Mouse (Mus musculus): Measurements from ENCODE around the gene Sdf2l1. TPM values are rescaled to one million over a fixed set of nuclear protein-coding genes. Genes with fewer than 3 reads are reported as not detected.
A peak's percentile ranks its signal among the peaks of the same experiment; 100 is the strongest.

Gene Sdf2l1
- polyA plus RNA-seq, 1 experiment from 2014 or later: 57.5 TPM

- Histone ChIP-seq H3K9ac (peak overlapping the region; percentile 68), H3K36me3 (ENCODE audit: poor library complexity, severe bottlenecking) (peaks cover 13% of the 10 kb centered on the region), H3K27me3 (peaks cover 15% of the 10 kb centered on the region; the same call in 1 of the 2 replicates), H3K4me1 (peaks cover 16% of the 10 kb centered on the region), H3K4me3 (peak overlapping the region; percentile 61), H3K27ac (no peak overlapping the region), H3K4me2 (peak overlapping the region; percentile 96), H3K9me3 (replicated peaks) (no peaks in the 10 kb centered on the region)
- 1% methylated on average over 41 of the region's 41 CpGs for WGBS
- ATAC-seq: peak; percentile 39
Observed at GRCm38 (mm10) chr16:17147391-17147929, 15.3 kb upstream of the Sdf2l1 start.

GRCm38 (mm10) chr16:17146772-17147235 lies 14.6 kb upstream of the Sdf2l1 start, which contains the start of gene Ccdc116:
Gene Ccdc116, minus strand, starts transcription at chr16:17147229.
- H3K4me1 ChIP-seq: peaks cover 16% of the 10 kb centered on the region
- peaks cover 15% of the 10 kb centered on the region; the same call in 1 of the 2 replicates for H3K27me3 ChIP-seq
- peak within 1 kb of the TSS; percentile 61 for H3K4me3 ChIP-seq
- peak; percentile 89 for ATAC-seq
- no peaks in the 10 kb centered on the region for H3K9me3 ChIP-seq (replicated peaks)
- under 1% methylated on average over 34 of the region's 34 CpGs for WGBS
- no peak within 1 kb of the TSS for H3K27ac ChIP-seq
- peak within 1 kb of the TSS; percentile 96 for H3K4me2 ChIP-seq
- H3K9ac ChIP-seq: peak within 1 kb of the TSS; percentile 68
- peaks cover 6% of the 10 kb centered on the region for H3K36me3 ChIP-seq (ENCODE audit: poor library complexity, severe bottlenecking)

GRCm38 (mm10) chr16:17144339-17144738 lies 12.2 kb upstream of the Sdf2l1 start, which contains the start of gene Ydjc:
Gene Ydjc, plus strand, starts transcription at chr16:17144621.
- 15% methylated on average over 7 of the region's 7 CpGs for WGBS

GRCm38 (mm10) chr16:17137355-17137754 lies 5.2 kb upstream of the Sdf2l1 start:
- 90% methylated on average over 15 of the region's 15 CpGs for WGBS
- no peak for ATAC-seq
- Histone ChIP-seq H3K27ac (no peak overlapping the region), H3K4me3 (no peak overlapping the region), H3K4me1 (peaks cover 6% of the 10 kb centered on the region), H3K9me3 (replicated peaks) (no peaks in the 10 kb centered on the region), H3K36me3 (ENCODE audit: poor library complexity, severe bottlenecking) (no peaks in the 10 kb centered on the region), H3K9ac (no peak overlapping the region), H3K27me3 (no peaks in the 10 kb centered on the region), H3K4me2 (no peak overlapping the region)

More at GRCm38 (mm10) chr16:17144339-17144738, 12.2 kb upstream of the Sdf2l1 start, which contains the start of gene Ydjc:
- no peak for ATAC-seq
- H3K4me2 ChIP-seq: no peak within 1 kb of the TSS
- H3K9ac ChIP-seq: no peak within 1 kb of the TSS
- no peaks in the 10 kb centered on the region for H3K36me3 ChIP-seq (ENCODE audit: poor library complexity, severe bottlenecking)
- H3K9me3 ChIP-seq (replicated peaks): no peaks in the 10 kb centered on the region
- H3K27ac ChIP-seq: no peak within 1 kb of the TSS
- peaks cover 16% of the 10 kb centered on the region for H3K4me1 ChIP-seq
- H3K27me3 ChIP-seq: peaks cover 15% of the 10 kb centered on the region; the same call in 1 of the 2 replicates
- H3K4me3 ChIP-seq: no peak within 1 kb of the TSS

- peaks cover 20% of the 10 kb centered on the region for H3K4me1 ChIP-seq
- H3K9me3 ChIP-seq (replicated peaks): no peaks in the 10 kb centered on the region
- WGBS: 25% methylated on average over 7 of the region's 7 CpGs
- no peaks in the 10 kb centered on the region for H3K27me3 ChIP-seq
- H3K36me3 ChIP-seq (ENCODE audit: poor library complexity, severe bottlenecking): no peaks in the 10 kb centered on the region
- peak overlapping the region; percentile 96 for H3K4me2 ChIP-seq
- H3K9ac ChIP-seq: peak overlapping the region; percentile 75
- H3K4me3 ChIP-seq: peak overlapping the region; percentile 70
- H3K27ac ChIP-seq: no peak overlapping the region
- no peak for ATAC-seq
Observed at GRCm38 (mm10) chr16:17132906-17133200, 670 bp upstream of the Sdf2l1 start.

- ATAC-seq: no peak
Observed at GRCm38 (mm10) chr16:17131191-17132088, 743 bp downstream of the Sdf2l1 start.

GRCm38 (mm10) chr16:17127292-17127691 lies 4.9 kb downstream of the Sdf2l1 start:
- Histone ChIP-seq H3K4me2 (no peak overlapping the region), H3K4me3 (no peak overlapping the region), H3K4me1 (peaks cover 44% of the 10 kb centered on the region), H3K27ac (no peak overlapping the region), H3K9ac (no peak overlapping the region), H3K9me3 (replicated peaks) (no peaks in the 10 kb centered on the region), H3K27me3 (no peaks in the 10 kb centered on the region), H3K36me3 (ENCODE audit: poor library complexity, severe bottlenecking) (peaks cover 4% of the 10 kb centered on the region; the same call in 1 of the 2 replicates)
- ATAC-seq: no peak
- 100% methylated on average over 1 of the region's 1 CpGs for WGBS

More at GRCm38 (mm10) chr16:17131191-17132088, 743 bp downstream of the Sdf2l1 start:
- peak overlapping the region; percentile 75 for H3K9ac ChIP-seq
- peak overlapping the region; percentile 96 for H3K4me2 ChIP-seq
- 4% methylated on average over 43 of the region's 43 CpGs for WGBS
- peak overlapping the region; percentile 70 for H3K4me3 ChIP-seq
- H3K4me1 ChIP-seq: peaks cover 20% of the 10 kb centered on the region
- no peaks in the 10 kb centered on the region for H3K36me3 ChIP-seq (ENCODE audit: poor library complexity, severe bottlenecking)
- no peaks in the 10 kb centered on the region for H3K27me3 ChIP-seq
- peak overlapping the region; percentile 70 for H3K27ac ChIP-seq
- H3K9me3 ChIP-seq (replicated peaks): no peaks in the 10 kb centered on the region

GRCm38 (mm10) chr16:17124871-17125520 lies 7.2 kb downstream of the Sdf2l1 start, which contains the start of gene 2610318N02Rik:
Gene 2610318N02Rik, minus strand, starts transcription at chr16:17125167.
- H3K36me3 ChIP-seq (ENCODE audit: poor library complexity, severe bottlenecking): peaks cover 16% of the 10 kb centered on the region
- peak within 1 kb of the TSS; percentile 77 for H3K9ac ChIP-seq
- H3K27ac ChIP-seq: peak within 1 kb of the TSS; percentile 74
- H3K9me3 ChIP-seq (replicated peaks): no peaks in the 10 kb centered on the region
- peaks cover 42% of the 10 kb centered on the region for H3K4me1 ChIP-seq
- WGBS: under 1% methylated on average over 25 of the region's 25 CpGs
- peak; percentile 93 for ATAC-seq
- no peaks in the 10 kb centered on the region for H3K27me3 ChIP-seq
- H3K4me2 ChIP-seq: peak within 1 kb of the TSS; percentile 86
- H3K4me3 ChIP-seq: peak within 1 kb of the TSS; percentile 58

- WGBS: 1% methylated on average over 22 of the region's 22 CpGs
- Histone ChIP-seq H3K9me3 (replicated peaks) (no peaks in the 10 kb centered on the region), H3K4me3 (peak overlapping the region; percentile 58), H3K36me3 (ENCODE audit: poor library complexity, severe bottlenecking) (peaks cover 20% of the 10 kb centered on the region), H3K27me3 (no peaks in the 10 kb centered on the region), H3K4me2 (peak overlapping the region; percentile 86), H3K27ac (peak overlapping the region; percentile 74), H3K4me1 (peaks cover 42% of the 10 kb centered on the region), H3K9ac (peak overlapping the region; percentile 77)
- ATAC-seq: peak; percentile 19
Observed at GRCm38 (mm10) chr16:17124119-17124870, 7.9 kb downstream of the Sdf2l1 start.

GRCm38 (mm10) chr16:17121569-17121968 lies 10.6 kb downstream of the Sdf2l1 start:
- Histone ChIP-seq H3K27me3 (no peaks in the 10 kb centered on the region), H3K9ac (no peak overlapping the region; the same call in 1 of the 2 replicates), H3K36me3 (ENCODE audit: poor library complexity, severe bottlenecking) (peaks cover 42% of the 10 kb centered on the region), H3K27ac (no peak overlapping the region), H3K4me2 (peak overlapping the region; percentile 51), H3K4me3 (peak overlapping the region; percentile 17; the same call in 1 of the 2 replicates), H3K9me3 (replicated peaks) (no peaks in the 10 kb centered on the region), H3K4me1 (peaks cover 42% of the 10 kb centered on the region)
- ATAC-seq: peak; percentile 59
- 29% methylated on average over 14 of the region's 14 CpGs for WGBS

- Histone ChIP-seq H3K4me3 (no peak overlapping the region), H3K27ac (no peak overlapping the region), H3K9ac (no peak overlapping the region), H3K4me2 (no peak overlapping the region), H3K4me1 (peaks cover 13% of the 10 kb centered on the region), H3K9me3 (replicated peaks) (no peaks in the 10 kb centered on the region), H3K27me3 (no peaks in the 10 kb centered on the region), H3K36me3 (ENCODE audit: poor library complexity, severe bottlenecking) (peaks cover 68% of the 10 kb centered on the region)
- ATAC-seq: no peak
- 89% methylated on average over 5 of the region's 5 CpGs for WGBS
Observed at GRCm38 (mm10) chr16:17117309-17117799, 14.8 kb downstream of the Sdf2l1 start.
